Mouse (Mus musculus) brain, embryonic 18.5 days (tissue): ENCODE results near the gene Gm572.

Experiments
- DNase-seq: peaks from one replicate; pipeline ENCODE4 v3.0.0-alpha.2; 2012; ENCODE audit warnings: low read depth, low spot score

Gene Gm572

DNA sequence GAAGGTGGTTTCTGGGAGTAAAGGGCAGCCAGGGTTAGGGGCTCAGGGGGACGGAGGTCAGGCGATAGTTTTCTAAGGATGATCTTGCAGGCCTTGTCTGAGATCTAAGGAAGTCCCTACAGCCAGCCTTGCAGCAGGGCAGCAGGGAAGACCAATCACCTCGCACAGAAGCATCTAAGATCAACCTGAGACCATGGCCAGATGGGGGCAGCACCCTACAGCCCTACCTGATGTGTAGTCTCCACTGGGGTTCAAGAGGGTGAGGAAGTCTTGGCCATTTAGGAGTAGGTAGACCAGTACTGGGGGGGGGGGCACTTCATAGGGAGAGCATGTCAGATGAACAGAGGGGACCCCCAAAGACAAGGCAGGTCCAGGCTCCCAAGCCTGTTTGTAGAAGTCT lies 72.3 kb downstream of the Gm572 start:
- DNase-seq: no peak
